Mouse (Mus musculus) midbrain, embryonic 11.5 days (tissue): ENCODE results near the gene Wfdc11. TPM values are rescaled to one million over a fixed set of nuclear protein-coding genes. Genes with fewer than 3 reads are reported as not detected.

Source experiments
- ATAC-seq: fragments of 200-750 bp; cut with Nextera tagmentation; 2 replicates; pipeline ENCODE4 v1.8.0; 2017; ENCODE audit warnings: moderate TSS enrichment, moderate library complexity; ENCODE audit not compliant: low FRiP score
- DNase-seq: peaks from one replicate; pipeline ENCODE4 v3.0.0; 2015; ENCODE audit warnings: low spot score; ENCODE audit errors: missing footprints
- H3K27ac ChIP-seq: fragments of 300-500 bp; sonication (generic); 2 replicates; pipeline ENCODE4 v1.5.1; 2014; ENCODE audit warnings: low read depth, low read length
- H3K27me3 ChIP-seq: fragments of 300-500 bp; sonication (generic); 2 replicates; pipeline ENCODE4 v1.6.1; 2014; ENCODE audit warnings: mild to moderate bottlenecking, low read length, moderate library complexity, mixed read lengths; ENCODE audit not compliant: control insufficient read depth, insufficient read depth
- H3K36me3 ChIP-seq: fragments of 300-500 bp; sonication (generic); 2 replicates; pipeline ENCODE4 v1.6.1; 2014; ENCODE audit warnings: mild to moderate bottlenecking, low read length, moderate library complexity, mixed read lengths; ENCODE audit not compliant: control insufficient read depth, insufficient read depth
- H3K4me1 ChIP-seq: fragments of 300-500 bp; sonication (generic); 2 replicates; pipeline ENCODE4 v1.6.1; 2014; ENCODE audit warnings: low read length; ENCODE audit not compliant: control insufficient read depth, insufficient read depth
- H3K4me2 ChIP-seq: fragments of 300-500 bp; sonication (generic); 2 replicates; pipeline ENCODE4 v1.6.1; 2014; ENCODE audit warnings: mild to moderate bottlenecking, moderate library complexity
- H3K4me3 ChIP-seq: fragments of 300-500 bp; sonication (generic); 2 replicates; pipeline ENCODE4 v1.5.1; 2014; ENCODE audit warnings: low read depth, low read length
- H3K9ac ChIP-seq: fragments of 300-500 bp; sonication (generic); 2 replicates; pipeline ENCODE4 v1.6.1; 2014; ENCODE audit warnings: low read length
- H3K9me3 ChIP-seq: fragments of 300-500 bp; sonication (generic); 2 replicates; pipeline ENCODE4 v1.6.1; 2016; ENCODE audit warnings: low read length; ENCODE audit not compliant: control insufficient read depth
- WGBS: fragments of 180-500 bp; shearing (Covaris S2); extraction: QIAGEN DNeasy Blood & Tissue Kit; methylation state at CpG from one replicate; pipeline ENCODE4 v1.1.7; 2014; 5-methylcytosine and 5-hydroxymethylcytosine counted together
- polyA plus RNA-seq: library from polyadenylated mRNA; unstranded; fragments of >200 nt; fragmentation: Nextera tagmentation; extraction: Ambion mirVana; gene quantifications from 2 replicates; pipeline ENCODE4 v1.2.1, GENCODE M21; 2014

The Wfdc11 gene
- polyA plus RNA-seq, 1 experiment from 2014 or later = not detected

- Histone ChIP-seq H3K36me3 (no peaks in the 10 kb centered on the region), H3K4me3 (no peak within 1 kb of the TSS), H3K27me3 (no peaks in the 10 kb centered on the region), H3K9ac (no peak within 1 kb of the TSS), H3K9me3 (no peaks in the 10 kb centered on the region), H3K4me2 (no peak within 1 kb of the TSS), H3K4me1 (no peaks in the 10 kb centered on the region), H3K27ac (no peak within 1 kb of the TSS)
- DNase-seq (no peak), ATAC-seq (no peak)
- WGBS = 82% methylated on average over 9 of the region's 9 CpGs
Measured at GRCm38 (mm10) chr2:164656483-164656882, 17.4 kb downstream of the Wfdc11 start, which contains the start of gene Wfdc9. Wfdc9 (minus strand) TSS chr2:164656583.

- Histone ChIP-seq H3K9ac (no peak within 1 kb of the TSS), H3K4me2 (no peak within 1 kb of the TSS), H3K36me3 (no peaks in the 10 kb centered on the region), H3K27me3 (no peaks in the 10 kb centered on the region), H3K27ac (no peak within 1 kb of the TSS), H3K9me3 (no peaks in the 10 kb centered on the region), H3K4me1 (no peaks in the 10 kb centered on the region), H3K4me3 (no peak within 1 kb of the TSS)
- peak; percentile 93 for DNase-seq
- 23% methylated on average over 11 of the region's 11 CpGs for WGBS
- ATAC-seq = no peak
Measured at GRCm38 (mm10) chr2:164655858-164656257, 18.0 kb downstream of the Wfdc11 start, which contains the start of gene Wfdc10. Wfdc10 (plus strand) TSS chr2:164656046.

DNA sequence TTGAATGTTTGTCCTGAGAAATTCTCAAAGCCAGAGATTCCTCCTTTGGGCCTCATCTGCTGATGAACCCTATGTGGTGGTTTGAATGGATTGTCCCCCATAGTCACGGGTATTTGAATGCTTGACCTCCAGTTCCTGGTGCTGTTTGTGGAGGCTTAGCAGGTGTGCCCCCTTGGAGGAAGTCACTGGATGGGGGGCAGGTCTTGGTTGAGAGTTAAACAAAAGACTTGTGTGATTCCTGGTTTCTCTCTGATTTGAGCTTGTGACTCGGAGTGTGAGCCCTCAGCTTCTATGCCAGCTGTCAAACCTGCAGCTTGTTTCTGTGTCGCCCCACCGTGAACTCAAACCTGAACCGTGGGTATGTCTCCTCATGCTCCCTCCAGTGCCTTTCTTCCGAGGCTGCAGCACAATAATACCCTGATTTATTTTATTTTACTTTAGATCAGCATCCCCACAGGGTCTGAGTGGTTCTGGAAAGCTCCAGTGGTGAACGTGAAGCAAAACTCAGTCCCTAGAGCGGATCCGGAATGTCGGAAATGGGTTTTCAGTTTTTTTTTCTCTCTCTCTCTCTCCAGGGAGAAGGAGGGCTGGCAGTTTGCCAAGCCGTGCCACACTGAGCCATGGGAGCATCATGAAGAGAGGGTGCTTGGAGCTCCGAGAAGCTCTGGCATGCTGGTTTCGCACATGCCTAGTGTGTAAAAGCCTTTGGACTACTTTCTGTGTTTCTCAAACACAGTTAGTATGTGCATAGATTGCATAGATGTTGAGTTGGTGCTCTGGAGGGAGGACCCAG lies 31.8 kb downstream of the Wfdc11 start:
- DNase-seq = no peak
- 84% methylated on average over 13 of the region's 13 CpGs for WGBS
- no peak for ATAC-seq

GRCm38 (mm10) chr2:164641129-164641528 lies 32.8 kb downstream of the Wfdc11 start:
- ATAC-seq (no peak), DNase-seq (no peak)
- Histone ChIP-seq H3K27me3 (no peaks in the 10 kb centered on the region), H3K27ac (no peak overlapping the region), H3K4me1 (no peaks in the 10 kb centered on the region), H3K36me3 (no peaks in the 10 kb centered on the region), H3K4me3 (no peak overlapping the region), H3K9ac (no peak overlapping the region), H3K4me2 (no peak overlapping the region), H3K9me3 (no peaks in the 10 kb centered on the region; the same call in 1 of the 2 replicates)
- 71% methylated on average over 7 of the region's 7 CpGs for WGBS

More for the DNA sequence above, 31.8 kb downstream of the Wfdc11 start:
- H3K27me3 ChIP-seq = no peaks in the 10 kb centered on the region
- no peaks in the 10 kb centered on the region for H3K4me1 ChIP-seq
- no peak overlapping the region for H3K4me2 ChIP-seq
- no peaks in the 10 kb centered on the region; the same call in 1 of the 2 replicates for H3K9me3 ChIP-seq
- no peak overlapping the region for H3K9ac ChIP-seq
- H3K4me3 ChIP-seq = no peak overlapping the region
- H3K27ac ChIP-seq = no peak overlapping the region
- H3K36me3 ChIP-seq = no peaks in the 10 kb centered on the region

DNA sequence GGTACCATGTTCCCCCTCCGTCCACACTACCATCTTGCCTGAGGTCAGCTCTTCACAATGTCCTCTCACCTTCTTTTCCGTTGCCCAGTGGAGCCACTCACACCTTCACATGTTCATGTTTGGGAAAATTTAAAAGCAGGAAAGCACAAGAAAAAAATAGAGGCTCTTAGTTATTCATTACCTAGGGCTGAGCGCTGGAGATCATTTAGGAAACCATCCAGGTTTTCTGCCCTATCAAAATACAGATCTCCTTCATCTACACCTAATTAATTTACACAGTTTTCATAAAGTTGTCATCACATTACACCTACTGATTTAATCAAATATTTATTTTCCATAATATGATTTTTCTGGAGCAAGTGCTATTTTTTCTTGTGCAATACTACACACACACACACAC lies 35.2 kb downstream of the Wfdc11 start, which contains the start of gene Wfdc16:
Gene Wfdc16, minus strand, starts transcription at position 101 of the 400 bp plus-strand sequence.
- DNase-seq = no peak
- Histone ChIP-seq H3K4me3 (no peak within 1 kb of the TSS), H3K27me3 (no peaks in the 10 kb centered on the region), H3K4me2 (no peak within 1 kb of the TSS), H3K36me3 (no peaks in the 10 kb centered on the region), H3K9ac (no peak within 1 kb of the TSS), H3K9me3 (no peaks in the 10 kb centered on the region; the same call in 1 of the 2 replicates), H3K27ac (no peak within 1 kb of the TSS), H3K4me1 (no peaks in the 10 kb centered on the region)
- no peak for ATAC-seq
- 85% methylated on average over 3 of the region's 3 CpGs for WGBS

- 83% methylated on average over 9 of the region's 9 CpGs for WGBS
- H3K4me2 ChIP-seq = no peak overlapping the region
Measured at GRCm38 (mm10) chr2:164635266-164635665, 38.6 kb downstream of the Wfdc11 start.

GRCm38 (mm10) chr2:164621775-164622174 lies 52.1 kb downstream of the Wfdc11 start:
- no peak overlapping the region for H3K4me2 ChIP-seq
- no peak overlapping the region for H3K9ac ChIP-seq
- H3K9me3 ChIP-seq = no peaks in the 10 kb centered on the region
- DNase-seq (no peak), ATAC-seq (no peak)
- no peak overlapping the region for H3K27ac ChIP-seq
- H3K4me1 ChIP-seq = no peaks in the 10 kb centered on the region
- 88% methylated on average over 4 of the region's 4 CpGs for WGBS
- H3K36me3 ChIP-seq = no peaks in the 10 kb centered on the region
- H3K27me3 ChIP-seq = no peaks in the 10 kb centered on the region
- H3K4me3 ChIP-seq = no peak overlapping the region

More at GRCm38 (mm10) chr2:164635266-164635665, 38.6 kb downstream of the Wfdc11 start:
- Histone ChIP-seq H3K4me3 (no peak overlapping the region), H3K4me1 (no peaks in the 10 kb centered on the region), H3K27ac (no peak overlapping the region), H3K36me3 (no peaks in the 10 kb centered on the region), H3K9me3 (no peaks in the 10 kb centered on the region; the same call in 1 of the 2 replicates), H3K27me3 (no peaks in the 10 kb centered on the region), H3K9ac (no peak overlapping the region)
- ATAC-seq = no peak
- DNase-seq = peak; percentile 82

GRCm38 (mm10) chr2:164619050-164619449 lies 54.8 kb downstream of the Wfdc11 start:
- Histone ChIP-seq H3K4me3 (no peak overlapping the region), H3K4me2 (no peak overlapping the region), H3K9ac (no peak overlapping the region), H3K36me3 (no peaks in the 10 kb centered on the region), H3K9me3 (no peaks in the 10 kb centered on the region), H3K4me1 (no peaks in the 10 kb centered on the region), H3K27me3 (no peaks in the 10 kb centered on the region), H3K27ac (no peak overlapping the region)
- DNase-seq = no peak
- WGBS = 86% methylated on average over 5 of the region's 5 CpGs
- ATAC-seq = no peak

DNA sequence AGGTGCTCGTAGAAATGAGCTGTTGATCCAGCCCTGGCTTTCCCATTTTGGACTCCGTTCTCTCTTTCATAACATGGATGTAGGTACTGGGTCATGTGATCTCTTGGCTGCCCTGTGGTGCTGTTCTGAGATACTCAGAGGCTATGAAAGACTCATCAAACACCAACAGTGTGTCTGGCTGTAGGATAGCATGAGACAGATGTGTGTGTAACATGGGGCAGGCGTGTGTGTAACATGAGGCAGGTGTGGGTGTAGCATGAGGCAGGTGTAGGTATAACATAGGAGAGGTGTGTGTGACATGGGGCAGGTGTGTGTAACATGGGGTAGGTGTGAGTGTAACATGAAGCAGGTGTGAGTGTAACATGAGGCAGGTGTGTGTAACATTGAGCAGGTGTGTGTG lies 58.5 kb downstream of the Wfdc11 start:
- no peaks in the 10 kb centered on the region for H3K9me3 ChIP-seq
- ATAC-seq (no peak), DNase-seq (no peak)
- no peak overlapping the region for H3K4me2 ChIP-seq
- no peak overlapping the region for H3K27ac ChIP-seq
- no peaks in the 10 kb centered on the region for H3K4me1 ChIP-seq
- no peaks in the 10 kb centered on the region for H3K27me3 ChIP-seq
- H3K4me3 ChIP-seq = no peak overlapping the region
- no peak overlapping the region for H3K9ac ChIP-seq
- H3K36me3 ChIP-seq = no peaks in the 10 kb centered on the region
- WGBS = 80% methylated on average over 3 of the region's 3 CpGs
